ENCODE assay signal across 8 mouse cellular contexts in the genomic region with DNA sequence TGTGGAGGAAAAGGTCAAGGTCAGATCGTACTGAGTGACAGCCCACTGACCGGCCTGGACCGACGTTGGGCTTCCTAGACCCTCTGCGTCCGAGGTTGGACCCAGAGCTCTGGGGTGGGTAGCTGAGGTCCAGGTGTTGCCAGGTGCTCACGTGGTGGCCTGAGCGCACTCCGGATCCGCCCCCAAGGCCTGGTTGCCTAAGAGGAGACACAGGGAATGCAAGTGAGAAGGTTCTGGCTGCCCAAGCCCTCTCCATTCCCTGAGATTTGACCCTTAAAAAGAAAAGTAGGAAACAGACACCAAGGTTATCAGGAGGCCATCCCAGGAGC. TPM values are rescaled to one million over a fixed set of nuclear protein-coding genes. Genes with fewer than 3 reads are reported as not detected.
DNase-seq lines count a peak whose midpoint lies in the region; ATAC-seq and TF ChIP-seq lines count a peak whose summit lies in the region.

No protein-coding gene starts in this region.

- H3K27me3 ChIP-seq in limb, embryonic 12.5 days, result no peaks in the 10 kb centered on the region
- no peaks in the 10 kb centered on the region for H3K27me3 ChIP-seq in midbrain, postnatal 0 days (ENCODE audit: insufficient read depth, low read length)

- WGBS in limb, embryonic 12.5 days, result under 1% methylated on average over 10 of the region's 10 CpGs
- WGBS in midbrain, postnatal 0 days, result under 1% methylated on average over 10 of the region's 10 CpGs

- no peak for DNase-seq in cerebellum, adult 11 months
- peak; percentile 42 for DNase-seq in heart, postnatal 4 days
- DNase-seq in midbrain, postnatal 0 days (ENCODE audit: low spot score), result no peak
- DNase-seq in right cerebral cortex, adult 2 months (ENCODE audit: low spot score in 2 of 2), result no peak

- H3K9ac ChIP-seq in limb, embryonic 12.5 days (replicated peaks), result peak overlapping the region; percentile 90
- peak overlapping the region; percentile 79 for H3K9ac ChIP-seq in midbrain, postnatal 0 days (replicated peaks; ENCODE audit: low read length, poor library complexity, severe bottlenecking)

- H3K27ac ChIP-seq in bone marrow macrophage, adult 2 months (ENCODE audit: insufficient read depth, low read depth, low read length), result no peak overlapping the region; the same call in 1 of the 2 replicates
- H3K27ac ChIP-seq in limb, embryonic 12.5 days, result no peak overlapping the region; the same call in 1 of the 2 replicates
- H3K27ac ChIP-seq in midbrain, postnatal 0 days (ENCODE audit: low read depth, low read length), result peak overlapping the region; percentile 69; the same call in 1 of the 2 replicates

- peaks cover 39% of the 10 kb centered on the region for H3K36me3 ChIP-seq in limb, embryonic 12.5 days
- peaks cover 37% of the 10 kb centered on the region for H3K36me3 ChIP-seq in midbrain, postnatal 0 days (ENCODE audit: insufficient read depth, low read length)

- H3K4me1 ChIP-seq in bone marrow macrophage, adult 2 months (ENCODE audit: control insufficient read depth, insufficient read depth, low read length), result peaks cover 10% of the 10 kb centered on the region
- peaks cover 30% of the 10 kb centered on the region for H3K4me1 ChIP-seq in limb, embryonic 12.5 days (replicated peaks)
- peaks cover 13% of the 10 kb centered on the region for H3K4me1 ChIP-seq in midbrain, postnatal 0 days (ENCODE audit: insufficient read depth, low read length)

- ATAC-seq in cerebellum, adult (ENCODE audit: insufficient number of reproducible peaks, low FRiP score, low TSS enrichment), result 0 out of 2 replicates have a peak, but pooled peaks have one; percentile 1
- ATAC-seq in limb, embryonic 12.5 days (ENCODE audit: insufficient number of reproducible peaks, insufficient read depth, low FRiP score, low TSS enrichment, low read depth), result no peak
- no peak for ATAC-seq in midbrain, postnatal 0 days (ENCODE audit: low FRiP score)
- ATAC-seq in megakaryocyte-erythroid progenitor cell, adult 5-6 weeks (replicated peaks; ENCODE audit: low FRiP score, low TSS enrichment, poor library complexity, severe bottlenecking), result no peak

- no peak for TF ChIP-seq POLR2A in bone marrow macrophage, adult 2 months (IDR thresholded peaks at IDR 0.05; ENCODE audit: borderline replicate concordance, low read depth, low read length)

- TF ChIP-seq CTCF in bone marrow macrophage, adult 2 months (IDR thresholded peaks at IDR 0.05; ENCODE audit: low read depth, low read length), result no peak
- no peak for TF ChIP-seq CTCF in midbrain, postnatal 0 days (IDR thresholded peaks at IDR 0.05)

- peak overlapping the region; percentile 95 for H3K4me2 ChIP-seq in limb, embryonic 12.5 days
- peak overlapping the region; percentile 96 for H3K4me2 ChIP-seq in midbrain, postnatal 0 days (ENCODE audit: low read depth, low read length, poor library complexity, severe bottlenecking)

- no peaks in the 10 kb centered on the region for H3K9me3 ChIP-seq in limb, embryonic 12.5 days
- H3K9me3 ChIP-seq in midbrain, postnatal 0 days (ENCODE audit: low read length), result no peaks in the 10 kb centered on the region

- peak overlapping the region; percentile 91 for H3K4me3 ChIP-seq in bone marrow macrophage, adult 2 months (ENCODE audit: insufficient read depth, low read length)
- peak overlapping the region; percentile 93 for H3K4me3 ChIP-seq in limb, embryonic 12.5 days (replicated peaks)
- H3K4me3 ChIP-seq in midbrain, postnatal 0 days (ENCODE audit: low read depth, low read length), result peak overlapping the region; percentile 80

RNA-seq across cellular contexts. Expression of a gene that starts 0.6 kb away (rescaled TPM):
- polyA plus RNA-seq in bone marrow macrophage, adult 2 months (2012; ENCODE audit: insufficient read depth, insufficient read length, missing spikeins), result 6.0 and 9.4 TPM in 2 replicates
- 100 to 1,000 TPM; 188 to 208 TPM for total RNA-seq in heart, postnatal 4 days (2021)
- 29.2 and 32.9 TPM in 2 replicates for polyA plus RNA-seq in limb, embryonic 12.5 days (2016; fragmentation: Nextera tagmentation; extraction: Ambion mirVana)
- 51.4 and 55.8 TPM in 2 replicates for total RNA-seq in midbrain, postnatal 0 days (2014; rRNA removed)
- polyA plus RNA-seq in midbrain, postnatal 0 days (2015; fragmentation: Nextera tagmentation; extraction: Ambion mirVana), result 50.2 and 52.2 TPM in 2 replicates
- total RNA-seq in megakaryocyte-erythroid progenitor cell, adult 5-6 weeks (2014; fragmentation: Nextera tagmentation), result 142 and 159 TPM in 2 replicates
- total RNA-seq in megakaryocyte-erythroid progenitor cell, adult 5-6 weeks (2017), result 42.9 and 55.8 TPM in 2 replicates
